Mouse (Mus musculus): ENCODE results near the gene Ip6k1.

GRCm38 (mm10) chr9:108049561-108050251 is 47.4 kb downstream of the Ip6k1 start:
- TF ChIP-seq POLR2AphosphoS5 (IDR thresholded peaks at IDR 0.05; ENCODE audit: insufficient replicate concordance, low read depth, low read length), result no peak
- no peak for TF ChIP-seq CTCF (IDR thresholded peaks at IDR 0.05; ENCODE audit: low read depth, low read length)
- no peak for TF ChIP-seq GATA1 (IDR thresholded peaks at IDR 0.05; ENCODE audit: borderline replicate concordance, low read length)
- TF ChIP-seq GATA2 (IDR thresholded peaks at IDR 0.05; ENCODE audit: borderline replicate concordance, low read depth, low read length), result no peak

All from G1E (cell line).